Mouse (Mus musculus) embryonic facial prominence, embryonic 12.5 days (tissue): Measurements from ENCODE around the gene Fam155a. TPM values are rescaled to one million over a fixed set of nuclear protein-coding genes. Genes with fewer than 3 reads are reported as not detected.

Experiments used
- ATAC-seq: fragments of 200-750 bp; cut with Nextera tagmentation; 2 replicates; pipeline ENCODE4 v1.8.0; 2017; ENCODE audit not compliant: insufficient number of reproducible peaks, insufficient read depth, low FRiP score, low TSS enrichment
- H3K27ac ChIP-seq: fragments of 300-500 bp; sonication (generic); 2 replicates; pipeline ENCODE4 v1.5.1; 2016; ENCODE audit warnings: mild to moderate bottlenecking
- H3K27me3 ChIP-seq: fragments of 300-500 bp; sonication (generic); 2 replicates; pipeline ENCODE4 v1.6.1; 2016; ENCODE audit warnings: mild to moderate bottlenecking, moderate library complexity
- H3K36me3 ChIP-seq: fragments of 300-500 bp; sonication (generic); 2 replicates; pipeline ENCODE4 v1.6.1; 2016; ENCODE audit warnings: mild to moderate bottlenecking
- H3K4me1 ChIP-seq: fragments of 300-500 bp; sonication (generic); 2 replicates; pipeline ENCODE4 v1.6.1; 2016
- H3K4me2 ChIP-seq: fragments of 300-500 bp; sonication (generic); replicated peaks from 2 replicates; pipeline ENCODE4 v1.6.1; 2016; ENCODE audit warnings: mild to moderate bottlenecking, moderate library complexity
- H3K4me3 ChIP-seq: fragments of 300-500 bp; sonication (generic); 2 replicates; pipeline ENCODE4 v1.5.1; 2016; ENCODE audit warnings: mild to moderate bottlenecking
- H3K9ac ChIP-seq: fragments of 300-500 bp; sonication (generic); 2 replicates; pipeline ENCODE4 v1.6.1; 2016; ENCODE audit warnings: mild to moderate bottlenecking, moderate library complexity
- H3K9me3 ChIP-seq: fragments of 300-500 bp; sonication (generic); 2 replicates; pipeline ENCODE4 v1.6.1; 2016; ENCODE audit warnings: mild to moderate bottlenecking, moderate library complexity
- WGBS: fragments of 180-500 bp; shearing (Covaris S2); methylation state at CpG from one replicate; pipeline ENCODE4 v1.1.7; 2016; 5-methylcytosine and 5-hydroxymethylcytosine counted together
- polyA plus RNA-seq: library from polyadenylated mRNA; unstranded; fragments of >200 nt; fragmentation: Nextera tagmentation; extraction: Ambion mirVana; gene quantifications from 2 replicates; pipeline ENCODE4 v1.2.1, GENCODE M21; 2016

Gene Fam155a
- polyA plus RNA-seq, 1 experiment from 2014 or later: 1.3 TPM

DNA sequence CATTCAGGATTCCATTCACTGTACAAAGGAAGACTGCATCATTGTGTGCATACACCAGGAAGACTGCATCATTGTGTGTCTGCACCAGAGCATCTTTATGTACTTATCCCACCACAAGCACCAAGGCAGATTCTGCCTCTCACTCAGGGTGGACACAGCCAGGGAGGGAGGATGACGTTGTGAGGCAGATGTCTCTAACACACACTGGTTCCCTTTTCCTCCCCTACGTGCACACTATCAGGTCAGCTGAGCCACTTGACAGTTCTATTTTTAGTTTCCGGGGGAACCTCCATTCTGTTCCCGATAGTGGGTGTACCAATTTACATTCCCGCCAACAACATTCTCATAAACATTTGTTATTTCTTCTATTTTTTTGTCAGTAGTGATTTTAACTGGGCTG is 347.4 kb downstream of the Fam155a start:
- no peak overlapping the region for H3K4me2 ChIP-seq
- H3K4me1 ChIP-seq: no peaks in the 10 kb centered on the region
- no peaks in the 10 kb centered on the region for H3K9me3 ChIP-seq
- H3K4me3 ChIP-seq: no peak overlapping the region
- H3K27me3 ChIP-seq: no peaks in the 10 kb centered on the region
- 65% methylated on average over 5 of the region's 5 CpGs for WGBS
- no peaks in the 10 kb centered on the region for H3K36me3 ChIP-seq
- no peak for ATAC-seq
- H3K27ac ChIP-seq: no peak overlapping the region
- no peak overlapping the region for H3K9ac ChIP-seq

DNA sequence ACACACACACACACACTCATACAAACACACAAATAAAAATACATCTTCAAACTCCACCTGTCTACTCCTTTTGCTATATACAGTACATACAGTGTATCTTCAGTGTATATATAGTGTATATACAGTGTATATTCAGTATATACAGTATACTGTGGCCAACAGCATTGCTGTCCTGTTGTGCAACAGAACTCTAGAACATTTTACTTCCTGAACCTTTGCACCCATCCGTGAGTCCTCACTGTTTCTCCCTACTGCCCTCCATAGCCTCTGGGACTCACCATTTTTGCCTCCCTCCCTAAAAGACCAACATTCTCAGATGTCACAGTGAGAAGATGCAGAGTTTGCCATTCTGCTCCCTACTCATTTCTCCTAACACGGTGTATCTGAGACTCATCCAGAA is 347.8 kb downstream of the Fam155a start:
- Histone ChIP-seq H3K4me1 (no peaks in the 10 kb centered on the region), H3K27me3 (no peaks in the 10 kb centered on the region), H3K4me3 (no peak overlapping the region), H3K36me3 (no peaks in the 10 kb centered on the region), H3K9ac (no peak overlapping the region), H3K27ac (no peak overlapping the region), H3K9me3 (no peaks in the 10 kb centered on the region), H3K4me2 (no peak overlapping the region)
- no peak for ATAC-seq
- 70% methylated on average over 2 of the region's 2 CpGs for WGBS

DNA sequence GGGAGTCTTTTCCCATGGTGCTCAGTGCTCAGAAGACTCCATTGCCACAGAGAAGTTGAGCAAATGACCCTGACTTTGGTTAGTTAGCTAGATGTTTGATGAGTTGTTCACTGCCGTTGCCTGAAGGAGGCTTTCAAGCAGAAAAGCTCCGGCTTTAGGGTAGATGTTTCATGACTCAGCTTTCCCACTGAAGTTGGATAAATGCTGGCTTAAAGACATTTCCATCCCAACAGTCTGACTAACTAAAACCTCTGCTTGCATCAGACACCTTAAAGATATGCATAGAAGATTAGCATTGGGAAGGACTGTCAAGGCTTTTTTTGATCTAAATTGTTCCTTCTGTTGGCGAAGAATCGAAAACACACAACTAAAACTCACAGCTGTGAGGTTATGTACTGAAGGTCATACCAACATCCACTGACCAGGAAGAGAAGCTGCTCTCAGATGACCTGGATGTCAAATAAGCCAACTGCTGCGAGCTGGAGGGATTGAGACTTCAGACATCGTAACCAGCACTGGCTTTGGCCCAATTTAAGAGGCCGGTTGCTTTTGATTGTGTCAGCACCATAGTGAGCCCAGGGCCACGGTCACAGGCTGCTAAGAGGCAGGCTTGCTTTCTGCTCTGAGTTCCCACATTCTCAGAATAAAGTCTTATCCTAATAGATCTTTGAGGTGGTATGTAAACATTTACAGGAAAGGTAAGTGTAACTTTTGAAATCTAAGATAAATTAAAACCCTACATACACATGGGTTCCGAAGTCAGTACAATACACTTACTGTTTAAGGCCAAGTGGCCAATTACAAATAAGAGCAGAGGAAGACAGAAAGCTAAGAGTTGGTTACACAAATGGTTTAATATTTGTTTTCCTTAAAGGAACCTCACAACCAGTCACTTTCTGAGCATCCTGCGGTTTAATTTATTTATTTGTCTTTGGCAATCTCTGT is 351.8 kb downstream of the Fam155a start:
- H3K4me3 ChIP-seq: no peak overlapping the region
- no peaks in the 10 kb centered on the region for H3K9me3 ChIP-seq
- WGBS: 65% methylated on average over 10 of the region's 10 CpGs
- ATAC-seq: no peak
- no peaks in the 10 kb centered on the region for H3K36me3 ChIP-seq
- H3K27me3 ChIP-seq: no peaks in the 10 kb centered on the region
- no peaks in the 10 kb centered on the region for H3K4me1 ChIP-seq
- no peak overlapping the region for H3K27ac ChIP-seq
- no peak overlapping the region for H3K9ac ChIP-seq
- H3K4me2 ChIP-seq: no peak overlapping the region

DNA sequence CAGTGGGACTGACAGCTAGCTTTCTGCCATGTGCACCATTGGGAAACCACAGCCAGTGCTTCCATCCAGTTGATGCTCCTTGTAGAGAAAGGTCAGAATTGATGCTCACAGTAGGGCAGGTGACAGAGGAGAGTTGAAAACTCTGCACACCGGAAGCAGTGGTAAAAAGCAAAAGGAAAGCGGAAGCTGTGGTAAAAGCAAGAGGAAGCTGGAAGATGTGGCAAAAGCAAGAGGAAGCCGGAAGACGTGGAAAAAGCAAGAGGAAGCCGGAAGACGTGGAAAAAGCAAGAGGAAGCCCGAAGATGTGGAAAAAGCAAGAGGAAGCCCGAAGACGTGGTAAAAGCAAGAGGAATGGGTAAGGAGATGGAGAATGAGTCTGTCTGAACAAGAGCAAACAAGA is 354.8 kb downstream of the Fam155a start:
- WGBS: 92% methylated on average over 9 of the region's 9 CpGs
- Histone ChIP-seq H3K4me2 (no peak overlapping the region), H3K36me3 (no peaks in the 10 kb centered on the region), H3K4me3 (no peak overlapping the region), H3K27ac (no peak overlapping the region), H3K27me3 (no peaks in the 10 kb centered on the region), H3K4me1 (no peaks in the 10 kb centered on the region), H3K9ac (no peak overlapping the region), H3K9me3 (no peaks in the 10 kb centered on the region)
- no peak for ATAC-seq

DNA sequence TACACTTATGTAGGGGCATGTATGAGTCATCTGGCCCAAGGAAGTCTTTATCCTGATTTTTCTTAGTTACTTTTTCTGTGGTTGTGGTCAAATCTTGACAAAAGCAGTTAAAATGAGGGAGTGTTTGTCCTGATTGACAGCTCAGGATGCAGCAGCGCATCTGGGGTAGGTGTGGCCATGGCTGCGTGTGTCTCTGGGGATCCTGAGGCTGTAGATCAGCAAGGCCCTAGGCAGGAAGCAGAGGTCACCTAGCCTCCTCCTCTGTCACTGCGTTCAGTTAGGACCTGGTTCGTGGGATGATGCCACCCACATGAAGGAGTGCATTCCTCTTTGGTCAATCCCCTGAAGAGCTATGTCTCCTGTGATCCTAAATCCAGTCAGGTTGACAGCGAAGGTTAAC is 362.5 kb downstream of the Fam155a start:
- Histone ChIP-seq H3K36me3 (no peaks in the 10 kb centered on the region), H3K27me3 (no peaks in the 10 kb centered on the region), H3K4me1 (no peaks in the 10 kb centered on the region), H3K9me3 (no peaks in the 10 kb centered on the region), H3K9ac (no peak overlapping the region), H3K4me3 (no peak overlapping the region), H3K4me2 (no peak overlapping the region), H3K27ac (no peak overlapping the region)
- 26% methylated on average over 5 of the region's 5 CpGs for WGBS
- ATAC-seq: no peak

DNA sequence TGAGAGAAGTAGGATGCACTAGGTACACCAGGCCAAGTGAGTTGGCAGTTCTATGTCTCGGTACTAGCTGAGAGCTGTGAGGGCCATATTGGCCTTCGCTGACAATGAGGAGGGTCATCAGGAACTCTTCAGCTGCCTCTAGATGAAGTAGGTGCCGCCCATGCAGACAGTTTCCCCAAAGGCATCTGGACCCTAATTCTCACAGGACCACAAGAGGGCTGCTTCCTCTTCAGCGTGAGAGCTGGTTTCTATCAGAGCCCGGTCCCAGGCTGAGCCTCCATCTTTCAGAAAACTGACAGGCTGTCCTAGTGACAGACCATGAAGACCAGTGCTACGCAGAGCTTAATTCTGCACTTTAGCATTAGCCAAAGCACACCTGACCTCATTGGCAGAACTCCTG is 364.8 kb downstream of the Fam155a start:
- WGBS: 81% methylated on average over 6 of the region's 6 CpGs
- no peak overlapping the region for H3K27ac ChIP-seq
- H3K4me2 ChIP-seq: no peak overlapping the region
- H3K9me3 ChIP-seq: no peaks in the 10 kb centered on the region
- no peaks in the 10 kb centered on the region for H3K27me3 ChIP-seq
- H3K4me3 ChIP-seq: no peak overlapping the region
- no peak overlapping the region for H3K9ac ChIP-seq
- no peak for ATAC-seq
- H3K36me3 ChIP-seq: no peaks in the 10 kb centered on the region
- H3K4me1 ChIP-seq: no peaks in the 10 kb centered on the region

- no peaks in the 10 kb centered on the region for H3K4me1 ChIP-seq
Observed at GRCm38 (mm10) chr8:9404651-9405050, 366.3 kb downstream of the Fam155a start.

DNA sequence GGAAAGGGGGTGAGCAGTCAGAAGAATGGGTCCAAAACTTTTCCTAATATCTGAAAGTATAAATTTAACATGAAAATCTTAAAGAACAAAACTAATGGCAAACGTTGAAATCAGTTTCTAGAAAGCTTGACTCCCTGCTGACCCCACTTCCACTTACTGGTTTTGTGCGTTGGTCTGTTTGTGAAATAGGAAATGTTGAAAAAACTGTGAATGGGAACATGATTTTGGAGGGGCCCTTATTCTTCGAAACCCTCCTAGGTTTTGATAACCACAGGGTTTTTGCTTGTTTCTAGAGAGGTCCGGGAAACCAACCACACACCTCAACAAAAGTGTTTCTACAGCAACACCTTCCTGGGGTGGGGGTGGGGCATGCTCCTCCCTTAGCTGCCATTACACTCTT is 368.6 kb downstream of the Fam155a start:
- no peak overlapping the region for H3K4me3 ChIP-seq
- no peak overlapping the region for H3K9ac ChIP-seq
- H3K27me3 ChIP-seq: no peaks in the 10 kb centered on the region
- H3K36me3 ChIP-seq: no peaks in the 10 kb centered on the region
- H3K4me2 ChIP-seq: no peak overlapping the region
- 55% methylated on average over 4 of the region's 4 CpGs for whole genome bisulfite sequencing
- H3K27ac ChIP-seq: no peak overlapping the region
- H3K9me3 ChIP-seq: no peaks in the 10 kb centered on the region
- H3K4me1 ChIP-seq: no peaks in the 10 kb centered on the region
- no peak for ATAC-seq

More at GRCm38 (mm10) chr8:9404651-9405050, 366.3 kb downstream of the Fam155a start:
- H3K27me3 ChIP-seq: no peaks in the 10 kb centered on the region
- no peaks in the 10 kb centered on the region for H3K9me3 ChIP-seq
- H3K9ac ChIP-seq: no peak overlapping the region
- ATAC-seq: no peak
- H3K27ac ChIP-seq: no peak overlapping the region
- no peak overlapping the region for H3K4me2 ChIP-seq
- H3K4me3 ChIP-seq: no peak overlapping the region
- WGBS: 77% methylated on average over 3 of the region's 3 CpGs
- H3K36me3 ChIP-seq: no peaks in the 10 kb centered on the region

- Histone ChIP-seq H3K36me3 (no peaks in the 10 kb centered on the region), H3K4me2 (no peak overlapping the region), H3K27me3 (no peaks in the 10 kb centered on the region), H3K4me3 (no peak overlapping the region), H3K9ac (no peak overlapping the region), H3K4me1 (no peaks in the 10 kb centered on the region), H3K9me3 (no peaks in the 10 kb centered on the region), H3K27ac (no peak overlapping the region)
- WGBS: 51% methylated on average over 3 of the region's 3 CpGs
- no peak for ATAC-seq
Observed at GRCm38 (mm10) chr8:9398606-9399263, 372.2 kb downstream of the Fam155a start.

- Histone ChIP-seq H3K9ac (no peak overlapping the region), H3K27ac (no peak overlapping the region), H3K27me3 (no peaks in the 10 kb centered on the region), H3K4me3 (no peak overlapping the region), H3K4me2 (no peak overlapping the region), H3K4me1 (no peaks in the 10 kb centered on the region), H3K36me3 (no peaks in the 10 kb centered on the region), H3K9me3 (no peaks in the 10 kb centered on the region)
- ATAC-seq: no peak
- WGBS: 59% methylated on average over 6 of the region's 6 CpGs
Observed at GRCm38 (mm10) chr8:9398040-9398439, 372.9 kb downstream of the Fam155a start.

- Histone ChIP-seq H3K27me3 (no peaks in the 10 kb centered on the region), H3K9me3 (no peaks in the 10 kb centered on the region), H3K4me2 (no peak overlapping the region), H3K36me3 (no peaks in the 10 kb centered on the region), H3K4me3 (no peak overlapping the region), H3K27ac (no peak overlapping the region), H3K9ac (no peak overlapping the region), H3K4me1 (no peaks in the 10 kb centered on the region)
- 85% methylated on average over 5 of the region's 5 CpGs for WGBS
- ATAC-seq: no peak
Observed at GRCm38 (mm10) chr8:9394670-9395069, 376.3 kb downstream of the Fam155a start.

DNA sequence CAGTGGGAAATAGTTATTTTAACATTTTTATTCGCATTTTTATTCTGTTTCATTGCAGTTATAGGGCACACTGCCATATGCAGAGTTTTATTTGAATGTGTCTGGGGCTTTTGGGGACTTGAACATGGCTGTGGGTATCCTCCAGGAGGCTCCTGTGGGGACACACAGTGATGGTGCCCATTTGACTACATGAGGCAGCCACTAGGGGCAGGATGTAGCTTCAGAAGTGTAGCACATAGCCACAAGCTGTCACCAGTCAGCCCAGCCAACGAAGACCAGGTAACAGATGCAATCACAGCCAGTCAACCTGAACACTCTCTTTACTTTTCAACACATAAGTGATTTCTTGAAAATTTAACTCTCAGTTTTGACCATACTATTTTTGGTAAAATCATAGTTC is 377.7 kb downstream of the Fam155a start:
- Histone ChIP-seq H3K4me2 (no peak overlapping the region), H3K27ac (no peak overlapping the region), H3K36me3 (no peaks in the 10 kb centered on the region), H3K9me3 (no peaks in the 10 kb centered on the region), H3K27me3 (no peaks in the 10 kb centered on the region), H3K4me1 (no peaks in the 10 kb centered on the region), H3K9ac (no peak overlapping the region), H3K4me3 (no peak overlapping the region)
- WGBS: 41% methylated on average over 2 of the region's 2 CpGs
- ATAC-seq: no peak
